Comparison of ENCODE assay signal across 10 mouse cellular contexts in the genomic region with DNA sequence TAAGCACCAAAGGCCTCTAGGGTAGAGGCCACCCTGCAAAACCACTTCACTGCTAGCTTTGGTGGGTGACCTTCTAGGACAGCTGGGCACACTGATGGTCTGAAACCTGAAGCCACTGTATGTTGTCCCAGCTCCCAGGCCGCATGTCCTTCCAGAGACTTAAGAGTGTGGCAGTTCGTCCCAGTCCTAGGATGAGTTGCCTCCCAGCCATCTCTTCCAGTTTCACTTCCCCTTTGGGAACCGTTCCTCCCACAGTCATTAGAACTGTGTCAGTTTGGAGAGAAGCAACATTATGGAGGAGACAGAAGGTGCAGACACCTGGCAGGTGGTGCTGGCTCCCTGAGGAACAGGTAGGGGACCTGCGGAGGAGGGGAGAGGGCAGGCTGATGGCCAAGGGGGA. TPM values are rescaled to one million over a fixed set of nuclear protein-coding genes. Genes with fewer than 3 reads are reported as not detected.
DNase-seq lines count a peak whose midpoint lies in the region; ATAC-seq lines count a peak whose summit lies in the region.
"Had no signal": no experiment of that assay in that cellular context is flagged by ENCODE, and none has a peak within 500 bp of the region (broad histone marks: within the 10 kb centered on the region; RNA-seq: fewer than 3 reads in every experiment).

No protein-coding gene starts in this region.

- 37% methylated on average over 4 of the region's 4 CpGs for WGBS in kidney, embryonic 15.5 days
- 47% methylated on average over 4 of the region's 4 CpGs for WGBS in embryonic facial prominence, embryonic 11.5 days
- 69% methylated on average over 4 of the region's 4 CpGs for WGBS in hindbrain, embryonic 14.5 days
- 4% methylated on average over 4 of the region's 4 CpGs for WGBS in macrophage (ENCODE audit: missing documents)

- no peaks in the 10 kb centered on the region for H3K79me2 ChIP-seq in macrophage (ENCODE audit: inconsistent target)

- H3K4me1 ChIP-seq in kidney, embryonic 15.5 days: peaks cover 17% of the 10 kb centered on the region
- H3K4me1 ChIP-seq in embryonic facial prominence, embryonic 11.5 days (ENCODE audit: control insufficient read depth, insufficient read depth, low read length): no peaks in the 10 kb centered on the region
- 0 out of 2 replicates have a peak, but pooled peaks cover under 1% of the 10 kb centered on the region for H3K4me1 ChIP-seq in hindbrain, embryonic 14.5 days (replicated peaks; ENCODE audit: control insufficient read depth, insufficient read depth, low read length)

- no peak overlapping the region for H3K9ac ChIP-seq in kidney, embryonic 15.5 days
- H3K9ac ChIP-seq in embryonic facial prominence, embryonic 11.5 days (replicated peaks; ENCODE audit: low read length): no peak overlapping the region
- no peak overlapping the region for H3K9ac ChIP-seq in hindbrain, embryonic 14.5 days

- no peaks in the 10 kb centered on the region for H3K36me3 ChIP-seq in kidney, embryonic 15.5 days
- H3K36me3 ChIP-seq in embryonic facial prominence, embryonic 11.5 days (replicated peaks; ENCODE audit: control insufficient read depth, insufficient read depth, low read depth, low read length): no peaks in the 10 kb centered on the region
- H3K36me3 ChIP-seq in hindbrain, embryonic 14.5 days (replicated peaks; ENCODE audit: control insufficient read depth, insufficient read depth): no peaks in the 10 kb centered on the region
- H3K36me3 ChIP-seq in macrophage (ENCODE audit: inconsistent target): no peaks in the 10 kb centered on the region

- peak overlapping the region; percentile 51 for H3K4me2 ChIP-seq in kidney, embryonic 15.5 days
- no peak overlapping the region for H3K4me2 ChIP-seq in embryonic facial prominence, embryonic 11.5 days (ENCODE audit: low read depth, low read length)
- 0 out of 2 replicates have a peak overlapping the region, but pooled peaks have one; percentile 0 for H3K4me2 ChIP-seq in hindbrain, embryonic 14.5 days (replicated peaks)

- H3K27ac ChIP-seq in kidney, embryonic 15.5 days: no peak overlapping the region
- H3K27ac ChIP-seq in embryonic facial prominence, embryonic 11.5 days (replicated peaks; ENCODE audit: low read depth, low read length): no peak overlapping the region
- H3K27ac ChIP-seq in hindbrain, embryonic 14.5 days: no peak overlapping the region
- no peak overlapping the region for H3K27ac ChIP-seq in macrophage

- no peaks in the 10 kb centered on the region for H3K9me3 ChIP-seq in kidney, embryonic 15.5 days (replicated peaks)
- no peaks in the 10 kb centered on the region for H3K9me3 ChIP-seq in embryonic facial prominence, embryonic 11.5 days (replicated peaks; ENCODE audit: control insufficient read depth, low read length)
- no peaks in the 10 kb centered on the region for H3K9me3 ChIP-seq in hindbrain, embryonic 14.5 days (ENCODE audit: control insufficient read depth, low read length)

- H3K4me3 ChIP-seq in kidney, embryonic 15.5 days (replicated peaks): peak overlapping the region; percentile 19
- no peak overlapping the region for H3K4me3 ChIP-seq in embryonic facial prominence, embryonic 11.5 days (ENCODE audit: low read depth, low read length)
- H3K4me3 ChIP-seq in hindbrain, embryonic 14.5 days (replicated peaks; ENCODE audit: low read length): no peak overlapping the region
- H3K4me3 ChIP-seq in macrophage (ENCODE audit: inconsistent target): peak overlapping the region; percentile 20

- 0 out of 2 replicates have a peak, but pooled peaks cover 5% of the 10 kb centered on the region for H3K27me3 ChIP-seq in kidney, embryonic 15.5 days
- H3K27me3 ChIP-seq in embryonic facial prominence, embryonic 11.5 days (ENCODE audit: control insufficient read depth, insufficient read depth, low read length): no peaks in the 10 kb centered on the region
- no peaks in the 10 kb centered on the region for H3K27me3 ChIP-seq in hindbrain, embryonic 14.5 days (ENCODE audit: control insufficient read depth, insufficient read depth, low read length)

- DNase-seq in kidney, postnatal 25 days: no peak
- no peak for DNase-seq in embryonic facial prominence, embryonic 11.5 days (ENCODE audit: low spot score)
- no peak for DNase-seq in hindbrain, embryonic 14.5 days (ENCODE audit: low spot score)
- no peak for DNase-seq in layer of hippocampus, adult 11-12 months (ENCODE audit: low spot score)
- DNase-seq in B cell, adult 2 months: no peak
- DNase-seq in urinary bladder, postnatal 14 days (ENCODE audit: low spot score): no peak
- DNase-seq: spleen, adult 18-20 months had no signal

- ATAC-seq in kidney, embryonic 15.5 days (replicated peaks; ENCODE audit: low FRiP score): no peak
- 0 out of 2 replicates have a peak, but pooled peaks have one; percentile 8 for ATAC-seq in embryonic facial prominence, embryonic 11.5 days (replicated peaks; ENCODE audit: insufficient number of reproducible peaks, low FRiP score, low TSS enrichment, low read depth)
- no peak for ATAC-seq in hindbrain, embryonic 14.5 days (ENCODE audit: low FRiP score)

RNA-seq across cellular contexts. Expression of a gene that starts 0.4 kb away (rescaled TPM):
- 0.21 TPM in 1 of 2 replicates, not detected in the other for polyA plus RNA-seq in kidney, embryonic 15.5 days (2015; fragmentation: Nextera tagmentation; extraction: Ambion mirVana)
- polyA plus RNA-seq in embryonic facial prominence, embryonic 11.5 days (2014; fragmentation: Nextera tagmentation; extraction: Ambion mirVana): not detected in 2 replicates
- polyA plus RNA-seq in hindbrain, embryonic 14.5 days (2014; fragmentation: Nextera tagmentation; extraction: Ambion mirVana): not detected in 2 replicates
- total RNA-seq in macrophage (2018; cell fraction: chromatin; rRNA removed): not detected
- total RNA-seq in macrophage (2018; cell fraction: cytosol; rRNA removed): not detected
- not detected for total RNA-seq in macrophage (2018; cell fraction: nucleus; rRNA removed)
- polyA plus RNA-seq in macrophage (2018): not detected in 3 replicates
- polyA plus RNA-seq: cortical plate, adult 2 months had no signal

RNA-seq across cellular contexts. Expression of a gene that starts 11.4 kb away (rescaled TPM):
- 85.7 and 89.9 TPM in 2 replicates for polyA plus RNA-seq in kidney, embryonic 15.5 days (2015; fragmentation: Nextera tagmentation; extraction: Ambion mirVana)
- polyA plus RNA-seq in embryonic facial prominence, embryonic 11.5 days (2014; fragmentation: Nextera tagmentation; extraction: Ambion mirVana): 110 and 114 TPM in 2 replicates
- 96.1 and 111 TPM in 2 replicates for polyA plus RNA-seq in hindbrain, embryonic 14.5 days (2014; fragmentation: Nextera tagmentation; extraction: Ambion mirVana)
- 10 to 100 TPM in 25 of 26 experiments, 1 to 10 TPM in 1; 9.7 to 42.2 (median 20.8) TPM for total RNA-seq in macrophage (2018; cell fraction: chromatin; rRNA removed)
- total RNA-seq in macrophage (2018; cell fraction: cytosol; rRNA removed): 10 to 100 TPM; 21.3 to 45.8 (median 37.7) TPM
- 10 to 100 TPM; 15.1 to 50.5 (median 24.8) TPM for total RNA-seq in macrophage (2018; cell fraction: nucleus; rRNA removed)
- polyA plus RNA-seq in macrophage (2018): 35.8 to 41.5 TPM (median 36.2 TPM) in 3 replicates

Comparison
In these comparisons a context has a peak if more than half of its experiments do, and no peak if none do; other contexts are left out.
1. H3K4me3 ChIP-seq: peak in kidney, embryonic 15.5 days (single experiment) and macrophage (single experiment); none in embryonic facial prominence, embryonic 11.5 days (single experiment) and hindbrain, embryonic 14.5 days (single experiment).